Mouse (Mus musculus) gonadal fat pad, adult 2 months (tissue): ENCODE measurements around the gene Gm3512. TPM values are rescaled to one million over a fixed set of nuclear protein-coding genes. Genes with fewer than 3 reads are reported as not detected.
"Not testable (repeated sequence)": the region's sequence is repeated elsewhere in the genome, so short reads cannot be mapped to it uniquely, and the experiment has no call there.

Experiments
- DNase-seq: peaks from one replicate; pipeline ENCODE4 v3.0.0-alpha.2; 2012; ENCODE audit warnings: low read depth
- polyA plus RNA-seq: library from polyadenylated mRNA; depleted of rRNA; stranded (reverse); fragments of >200 nt; gene quantifications from 2 replicates; pipeline ENCODE4 v1.2.3, GENCODE M21; 2012; rRNA removed

The Gm3512 gene
- 0.75 and 0.77 TPM in 2 replicates for polyA plus RNA-seq

DNA sequence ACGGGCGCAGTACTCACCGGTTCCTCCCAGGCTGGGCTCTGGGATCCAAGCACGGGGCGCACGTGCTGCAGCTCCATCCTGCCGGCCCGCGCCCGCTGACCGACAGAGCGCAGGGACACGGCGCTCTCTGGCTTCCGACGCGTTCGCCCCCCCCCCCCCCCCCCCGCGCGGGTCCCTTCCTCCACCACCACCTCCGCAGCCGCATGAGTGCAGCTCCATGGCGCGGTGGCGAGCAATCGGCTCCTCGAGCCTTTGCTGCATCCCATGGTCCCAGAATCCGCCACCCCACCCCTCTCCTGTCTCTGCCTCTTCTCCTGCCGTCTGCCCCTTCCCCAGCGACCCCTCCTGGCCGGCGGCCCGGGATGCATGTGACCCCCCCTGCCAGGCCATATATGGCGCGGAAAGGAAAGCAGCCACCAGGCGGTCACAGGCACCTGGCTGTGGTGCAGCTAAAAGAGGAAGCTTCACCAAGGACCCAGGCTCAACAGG is at the start of gene Gm3512:
Gm3512 (minus strand) TSS at position 51 of the 489 bp plus-strand sequence.
- not testable (repeated sequence) for DNase-seq

DNA sequence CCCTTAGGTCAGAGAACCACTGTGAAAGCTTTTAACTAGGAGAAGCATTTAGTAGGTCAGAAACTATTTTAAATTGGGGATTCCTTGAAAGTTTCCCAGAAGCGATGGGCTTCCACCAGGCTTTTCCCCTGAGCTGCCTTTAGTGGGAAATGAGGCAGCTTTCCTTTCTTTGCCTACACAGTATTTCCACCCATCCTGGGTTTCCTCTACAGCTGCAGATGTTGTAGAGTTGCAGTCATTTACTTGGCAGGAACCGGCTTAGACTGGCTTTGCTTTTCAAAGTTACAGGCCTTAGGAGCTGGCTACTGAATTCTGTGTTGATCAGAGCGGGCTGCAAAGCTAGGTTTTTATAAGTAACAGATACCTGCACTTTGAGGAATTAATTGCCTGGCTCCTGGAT is 25.7 kb upstream of the Gm3512 start:
- not testable (repeated sequence) for DNase-seq

DNA sequence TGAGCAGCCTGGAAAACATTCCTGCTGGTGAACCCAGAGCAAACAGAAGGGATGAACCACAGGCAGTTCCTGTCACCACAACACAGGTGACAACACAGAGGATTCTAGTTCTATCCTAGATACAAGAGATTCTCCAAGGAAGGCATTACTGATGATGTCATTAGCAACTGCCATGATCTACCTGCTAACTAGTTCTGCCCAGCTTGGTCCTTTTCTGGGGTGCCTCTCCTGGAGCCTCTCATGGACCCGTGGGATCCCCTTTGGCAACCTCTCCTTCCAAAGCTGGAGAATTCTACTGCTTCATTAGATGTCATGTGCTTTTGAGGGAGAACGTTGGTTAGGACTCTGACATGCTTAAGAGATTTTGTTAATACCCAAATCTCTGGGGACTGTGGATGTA is 20.1 kb upstream of the Gm3512 start, which contains the start of gene Gm16434:
Gm16434 (minus strand) TSS at position 101 of the 400 bp plus-strand sequence.
- DNase-seq = not testable (repeated sequence)

DNA sequence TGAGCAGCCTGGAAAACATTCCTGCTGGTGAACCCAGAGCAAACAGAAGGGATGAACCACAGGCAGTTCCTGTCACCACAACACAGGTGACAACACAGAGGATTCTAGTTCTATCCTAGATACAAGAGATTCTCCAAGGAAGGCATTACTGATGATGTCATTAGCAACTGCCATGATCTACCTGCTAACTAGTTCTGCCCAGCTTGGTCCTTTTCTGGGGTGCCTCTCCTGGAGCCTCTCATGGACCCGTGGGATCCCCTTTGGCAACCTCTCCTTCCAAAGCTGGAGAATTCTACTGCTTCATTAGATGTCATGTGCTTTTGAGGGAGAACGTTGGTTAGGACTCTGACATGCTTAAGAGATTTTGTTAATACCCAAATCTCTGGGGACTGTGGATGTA is 49.0 kb downstream of the Gm3512 start, which contains the start of gene Gm6676:
Gm6676 (minus strand) TSS at position 101 of the 400 bp plus-strand sequence.
- not testable (repeated sequence) for DNase-seq

DNA sequence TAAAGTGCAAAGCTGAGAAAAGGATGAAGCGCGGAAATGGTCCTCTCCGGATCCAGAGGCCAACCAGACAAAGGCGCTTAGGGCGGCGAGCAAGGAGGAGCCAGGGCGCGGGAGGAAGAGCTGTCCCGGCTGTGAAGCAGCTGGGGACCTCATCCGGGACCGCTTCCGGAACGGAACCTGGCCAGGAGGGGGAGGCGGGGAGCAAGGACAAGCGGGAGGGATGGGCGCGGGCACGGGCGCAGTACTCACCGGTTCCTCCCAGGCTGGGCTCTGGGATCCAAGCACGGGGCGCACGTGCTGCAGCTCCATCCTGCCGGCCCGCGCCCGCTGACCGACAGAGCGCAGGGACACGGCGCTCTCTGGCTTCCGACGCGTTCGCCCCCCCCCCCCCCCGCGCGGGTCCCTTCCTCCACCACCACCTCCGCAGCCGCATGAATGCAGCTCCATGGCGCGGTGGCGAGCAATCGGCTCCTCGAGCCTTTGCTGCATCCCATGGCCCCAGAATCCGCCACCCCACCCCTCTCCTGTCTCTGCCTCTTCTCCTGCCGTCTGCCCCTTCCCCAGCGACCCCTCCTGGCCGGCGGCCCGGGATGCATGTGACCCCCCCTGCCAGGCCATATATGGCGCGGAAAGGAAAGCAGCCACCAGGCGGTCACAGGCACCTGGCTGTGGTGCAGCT is 69.1 kb downstream of the Gm3512 start:
- not testable (repeated sequence) for DNase-seq

Other genes starting within 250 kb of the Gm3512 start
- gene Gm6356, start 200.7 kb downstream of the Gm3512 start, polyA plus RNA-seq = not detected in 2 replicates
- 0.71 and 1.7 TPM in 2 replicates for gene Gm10406, start 147.1 kb downstream of the Gm3512 start, polyA plus RNA-seq
- not detected in 2 replicates for gene Gm3685, start 129.6 kb downstream of the Gm3512 start, polyA plus RNA-seq
- gene Gm3696, start 73.9 kb downstream of the Gm3512 start, polyA plus RNA-seq = 0.80 and 1.5 TPM in 2 replicates
- gene Gm6676, start 49.1 kb downstream of the Gm3512 start, polyA plus RNA-seq = not detected in 2 replicates
- gene Gm16434, start 20.0 kb upstream of the Gm3512 start, polyA plus RNA-seq = not detected in 2 replicates
- not detected in 2 replicates for gene Gm3727, start 90.2 kb upstream of the Gm3512 start, polyA plus RNA-seq
- gene Gm3739, start 140.5 kb upstream of the Gm3512 start, polyA plus RNA-seq = 0.42 and 0.54 TPM in 2 replicates
- not detected in 2 replicates for gene Gm5797, start 157.9 kb upstream of the Gm3512 start, polyA plus RNA-seq
- not detected in 2 replicates for gene Gm8374, start 190.6 kb upstream of the Gm3512 start, polyA plus RNA-seq